Mouse (Mus musculus) hindbrain, embryonic 16.5 days (tissue): ENCODE data around the gene Cdkl4. TPM values are rescaled to one million over a fixed set of nuclear protein-coding genes. Genes with fewer than 3 reads are reported as not detected.

Source experiments
- ATAC-seq: fragments of 200-750 bp; cut with Nextera tagmentation; 2 replicates; pipeline ENCODE4 v1.8.0; 2017; ENCODE audit warnings: moderate TSS enrichment, moderate library complexity
- H3K27ac ChIP-seq: fragments of 300-500 bp; sonication (generic); 2 replicates; pipeline ENCODE4 v1.5.1; 2014; ENCODE audit warnings: low read depth, mild to moderate bottlenecking, control low read depth, low read length, moderate library complexity
- H3K27me3 ChIP-seq: fragments of 300-500 bp; sonication (generic); replicated peaks from 2 replicates; pipeline ENCODE4 v1.6.1; 2014; ENCODE audit warnings: low read length; ENCODE audit not compliant: control insufficient read depth, insufficient read depth
- H3K36me3 ChIP-seq: fragments of 300-500 bp; sonication (generic); 2 replicates; pipeline ENCODE4 v1.6.1; 2014; ENCODE audit warnings: mild to moderate bottlenecking, low read length, moderate library complexity, mixed read lengths; ENCODE audit not compliant: control insufficient read depth, insufficient read depth
- H3K4me1 ChIP-seq: fragments of 300-500 bp; sonication (generic); 2 replicates; pipeline ENCODE4 v1.6.1; 2014; ENCODE audit warnings: low read depth, low read length; ENCODE audit not compliant: control insufficient read depth, insufficient read depth
- H3K4me2 ChIP-seq: fragments of 300-500 bp; sonication (generic); 2 replicates; pipeline ENCODE4 v1.6.1; 2014; ENCODE audit warnings: mild to moderate bottlenecking, low read length, control low read depth, moderate library complexity
- H3K4me3 ChIP-seq: fragments of 300-500 bp; sonication (generic); 2 replicates; pipeline ENCODE4 v1.5.1; 2014; ENCODE audit warnings: mild to moderate bottlenecking, low read length, control low read depth, moderate library complexity
- H3K9ac ChIP-seq: fragments of 300-500 bp; sonication (generic); 2 replicates; pipeline ENCODE4 v1.6.1; 2014; ENCODE audit warnings: low read depth, mild to moderate bottlenecking, control low read depth, low read length, moderate library complexity
- H3K9me3 ChIP-seq: fragments of 300-500 bp; sonication (generic); 2 replicates; pipeline ENCODE4 v1.6.1; 2014; ENCODE audit warnings: mild to moderate bottlenecking, low read length, moderate library complexity; ENCODE audit not compliant: control insufficient read depth
- WGBS: fragments of 180-500 bp; shearing (Covaris S2); extraction: QIAGEN DNeasy Blood & Tissue Kit; methylation state at CpG from one replicate; pipeline ENCODE4 v1.1.7; 2014; 5-methylcytosine and 5-hydroxymethylcytosine counted together
- polyA plus RNA-seq: library from polyadenylated mRNA; unstranded; fragments of >200 nt; fragmentation: Nextera tagmentation; extraction: Ambion mirVana; gene quantifications from 2 replicates; pipeline ENCODE4 v1.2.1, GENCODE M21; 2015

Cdkl4 gene
- polyA plus RNA-seq, 1 experiment from 2014 or later, result 7.9 TPM

GRCm38 (mm10) chr17:80583051-80583450, 5.4 kb upstream of the Cdkl4 start:
- H3K36me3 ChIP-seq, result peaks cover 22% of the 10 kb centered on the region
- no peak overlapping the region for H3K4me2 ChIP-seq
- no peaks in the 10 kb centered on the region for H3K27me3 ChIP-seq
- H3K27ac ChIP-seq, result no peak overlapping the region
- H3K9me3 ChIP-seq, result no peaks in the 10 kb centered on the region
- no peak overlapping the region for H3K9ac ChIP-seq
- no peaks in the 10 kb centered on the region for H3K4me1 ChIP-seq
- H3K4me3 ChIP-seq, result no peak overlapping the region
- no peak for ATAC-seq
- 95% methylated on average over 6 of the region's 6 CpGs for WGBS

GRCm38 (mm10) chr17:80579901-80580300, 2.3 kb upstream of the Cdkl4 start:
- ATAC-seq, result no peak
- Histone ChIP-seq H3K36me3 (peaks cover 22% of the 10 kb centered on the region), H3K27ac (no peak overlapping the region), H3K9ac (no peak overlapping the region), H3K4me1 (peaks cover 8% of the 10 kb centered on the region), H3K9me3 (no peaks in the 10 kb centered on the region), H3K27me3 (no peaks in the 10 kb centered on the region), H3K4me2 (no peak overlapping the region), H3K4me3 (no peak overlapping the region)
- WGBS, result 86% methylated on average over 6 of the region's 6 CpGs

GRCm38 (mm10) chr17:80579089-80579488, 1.5 kb upstream of the Cdkl4 start:
- no peaks in the 10 kb centered on the region for H3K9me3 ChIP-seq

DNA sequence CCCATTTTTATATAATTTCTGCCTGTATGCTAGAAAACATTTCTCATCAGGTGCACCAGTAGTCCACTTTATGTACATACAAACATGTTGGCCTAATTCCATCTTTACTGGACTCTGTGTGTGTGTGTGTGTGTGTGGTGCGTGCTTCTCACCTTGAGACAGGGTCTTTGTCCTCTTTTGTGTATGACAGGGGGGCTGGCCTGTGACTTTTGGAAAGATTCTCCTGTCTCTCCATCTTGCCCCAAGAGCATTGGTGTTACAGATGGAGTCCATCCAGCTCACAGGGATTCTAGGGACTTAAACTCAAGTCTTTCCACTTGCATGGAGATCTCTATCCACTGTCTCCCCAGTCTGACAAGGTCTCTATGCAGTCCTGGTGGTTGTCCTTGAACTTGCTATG, 428 bp upstream of the Cdkl4 start:
- Histone ChIP-seq H3K36me3 (peaks cover 9% of the 10 kb centered on the region; the same call in 1 of the 2 replicates), H3K27me3 (no peaks in the 10 kb centered on the region), H3K27ac (no peak overlapping the region), H3K4me1 (peaks cover 8% of the 10 kb centered on the region), H3K4me3 (no peak overlapping the region), H3K9me3 (no peaks in the 10 kb centered on the region), H3K4me2 (peak overlapping the region; percentile 96; the same call in 1 of the 2 replicates), H3K9ac (no peak overlapping the region)
- ATAC-seq, result no peak
- 83% methylated on average over 1 of the region's 1 CpGs for WGBS

More at GRCm38 (mm10) chr17:80579089-80579488, 1.5 kb upstream of the Cdkl4 start:
- H3K27me3 ChIP-seq, result no peaks in the 10 kb centered on the region
- peaks cover 17% of the 10 kb centered on the region for H3K36me3 ChIP-seq
- no peak overlapping the region for H3K4me3 ChIP-seq
- H3K9ac ChIP-seq, result no peak overlapping the region
- 93% methylated on average over 9 of the region's 9 CpGs for WGBS
- H3K4me1 ChIP-seq, result peaks cover 8% of the 10 kb centered on the region
- H3K4me2 ChIP-seq, result no peak overlapping the region
- H3K27ac ChIP-seq, result no peak overlapping the region
- ATAC-seq, result no peak

DNA sequence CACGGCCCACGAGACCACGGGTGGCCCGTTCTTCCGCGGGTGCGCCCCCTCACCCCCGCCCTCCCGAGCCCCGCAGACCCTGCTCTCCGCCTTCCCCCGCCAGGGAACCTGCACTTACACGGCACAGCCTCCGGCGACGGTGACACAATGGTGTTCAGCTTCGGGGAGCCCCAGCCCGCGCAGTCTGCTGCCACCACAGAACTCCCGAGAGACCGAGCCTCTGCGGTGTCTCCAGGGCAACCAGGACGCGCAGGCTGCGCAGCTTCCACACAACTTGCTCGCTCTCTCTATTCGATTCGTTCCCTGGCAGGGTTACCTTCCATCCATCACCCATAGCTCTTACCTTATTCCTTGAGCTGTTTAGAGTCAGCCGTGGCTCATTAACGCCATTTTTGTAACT, 399 bp downstream of the Cdkl4 start:
- H3K36me3 ChIP-seq, result peaks cover 4% of the 10 kb centered on the region; the same call in 1 of the 2 replicates
- peak overlapping the region; percentile 70 for H3K9ac ChIP-seq
- peak overlapping the region; percentile 96 for H3K4me2 ChIP-seq
- under 1% methylated on average over 29 of the region's 30 CpGs for WGBS
- H3K27me3 ChIP-seq, result no peaks in the 10 kb centered on the region
- peak; percentile 92 for ATAC-seq
- peak overlapping the region; percentile 55 for H3K4me3 ChIP-seq
- peak overlapping the region; percentile 55 for H3K27ac ChIP-seq
- H3K9me3 ChIP-seq, result no peaks in the 10 kb centered on the region
- H3K4me1 ChIP-seq, result peaks cover 8% of the 10 kb centered on the region

DNA sequence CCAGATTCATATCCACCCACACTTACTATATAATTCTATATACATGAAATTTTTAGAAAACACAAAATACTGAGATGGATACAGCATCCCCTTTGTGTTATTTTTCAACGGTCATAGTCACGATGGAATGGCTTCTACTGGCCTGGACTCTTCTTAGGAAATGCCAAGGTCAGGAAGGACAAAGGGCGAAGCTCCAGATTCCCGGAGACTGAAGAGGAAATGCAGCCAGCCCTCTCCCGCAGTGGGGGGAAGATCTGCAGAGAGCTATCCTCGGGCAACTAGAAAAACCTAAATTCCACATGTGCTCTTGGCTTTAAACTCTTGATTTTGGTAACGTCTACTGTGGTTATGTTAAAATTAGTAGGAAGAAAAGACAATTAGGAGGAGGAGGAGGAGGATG, 2.6 kb downstream of the Cdkl4 start:
- no peaks in the 10 kb centered on the region for H3K27me3 ChIP-seq
- H3K4me2 ChIP-seq, result no peak overlapping the region
- H3K27ac ChIP-seq, result no peak overlapping the region
- no peaks in the 10 kb centered on the region for H3K36me3 ChIP-seq
- no peaks in the 10 kb centered on the region for H3K9me3 ChIP-seq
- ATAC-seq, result no peak
- H3K9ac ChIP-seq, result no peak overlapping the region
- H3K4me3 ChIP-seq, result no peak overlapping the region
- 77% methylated on average over 7 of the region's 7 CpGs for whole genome bisulfite sequencing
- H3K4me1 ChIP-seq, result peaks cover 8% of the 10 kb centered on the region

- Histone ChIP-seq H3K27me3 (no peaks in the 10 kb centered on the region), H3K36me3 (no peaks in the 10 kb centered on the region), H3K9ac (no peak overlapping the region), H3K4me3 (no peak overlapping the region), H3K9me3 (no peaks in the 10 kb centered on the region), H3K4me1 (peaks cover 8% of the 10 kb centered on the region), H3K27ac (no peak overlapping the region), H3K4me2 (no peak overlapping the region)
- no peak for ATAC-seq
- 58% methylated on average over 7 of the region's 7 CpGs for WGBS
Observed at GRCm38 (mm10) chr17:80574471-80574965, 3.1 kb downstream of the Cdkl4 start.

DNA sequence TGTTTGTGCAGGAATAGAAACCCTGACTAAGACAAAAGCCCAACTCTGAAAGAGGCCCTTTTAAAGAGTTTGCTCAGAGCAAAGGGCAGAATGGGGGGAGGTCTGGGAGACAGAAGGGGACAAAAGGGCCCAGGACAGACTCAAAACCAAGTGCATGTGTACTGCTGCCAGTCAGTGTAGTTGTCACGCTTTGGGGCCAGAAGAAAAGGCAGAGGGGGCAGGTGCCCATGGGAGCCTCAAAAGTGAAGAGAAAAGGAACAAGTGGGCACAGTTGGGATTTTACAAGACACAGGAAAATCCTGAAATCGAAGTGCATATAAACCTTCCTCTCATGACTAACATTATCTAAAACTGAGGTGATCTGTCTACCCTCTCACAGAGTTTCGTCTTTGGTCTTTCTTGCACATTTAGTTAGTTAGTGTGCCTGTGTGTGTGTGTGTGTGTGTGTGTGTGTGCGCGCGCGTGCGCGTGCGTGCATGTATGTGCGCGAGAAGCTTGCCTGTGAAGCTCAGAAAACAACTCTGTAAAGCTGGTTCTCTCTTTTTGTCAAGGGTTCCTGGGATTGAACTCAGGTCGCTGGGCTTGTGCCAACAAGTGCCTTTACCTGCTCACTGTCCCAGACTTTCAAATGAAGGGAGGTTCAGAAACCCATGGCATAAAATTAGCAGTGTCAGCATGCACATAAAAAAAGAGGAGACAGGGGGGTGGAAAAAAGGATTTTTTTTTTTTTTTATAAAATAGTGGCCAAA, 5.3 kb downstream of the Cdkl4 start:
- Histone ChIP-seq H3K36me3 (no peaks in the 10 kb centered on the region), H3K9ac (no peak overlapping the region), H3K27ac (no peak overlapping the region), H3K4me2 (no peak overlapping the region), H3K4me1 (peaks cover 5% of the 10 kb centered on the region), H3K9me3 (no peaks in the 10 kb centered on the region), H3K4me3 (no peak overlapping the region), H3K27me3 (no peaks in the 10 kb centered on the region)
- WGBS, result 91% methylated on average over 13 of the region's 13 CpGs
- ATAC-seq, result peak; percentile 34; the same call in 1 of the 2 replicates

- H3K4me3 ChIP-seq, result no peak overlapping the region
- WGBS, result 87% methylated on average over 4 of the region's 4 CpGs
- ATAC-seq, result no peak
Observed at GRCm38 (mm10) chr17:80571460-80571859, 6.2 kb downstream of the Cdkl4 start.

More at GRCm38 (mm10) chr17:80571460-80571859, 6.2 kb downstream of the Cdkl4 start:
- no peaks in the 10 kb centered on the region for H3K9me3 ChIP-seq
- no peak overlapping the region for H3K27ac ChIP-seq
- H3K36me3 ChIP-seq, result no peaks in the 10 kb centered on the region
- H3K27me3 ChIP-seq, result no peaks in the 10 kb centered on the region
- no peaks in the 10 kb centered on the region for H3K4me1 ChIP-seq
- H3K4me2 ChIP-seq, result no peak overlapping the region
- no peak overlapping the region for H3K9ac ChIP-seq
